Mouse (Mus musculus) bone marrow macrophage, adult 2 months (primary cell): ENCODE measurements around the gene Reln. TPM values are rescaled to one million over a fixed set of nuclear protein-coding genes. Genes with fewer than 3 reads are reported as not detected.

Source experiments
- H3K27ac ChIP-seq: 2 replicates; pipeline ENCODE4 v1.5.1; 2012; ENCODE audit warnings: low read depth, low read length; ENCODE audit not compliant: insufficient read depth
- H3K4me1 ChIP-seq: 2 replicates; pipeline ENCODE4 v1.6.1; 2012; ENCODE audit warnings: low read length; ENCODE audit not compliant: control insufficient read depth, insufficient read depth
- H3K4me3 ChIP-seq: 2 replicates; pipeline ENCODE4 v1.5.1; 2012; ENCODE audit warnings: mild to moderate bottlenecking, low read length, moderate library complexity; ENCODE audit not compliant: insufficient read depth
- CTCF ChIP-seq: IDR thresholded peaks from 2 replicates; pipeline ENCODE4 v1.5.1; 2012; ENCODE audit warnings: low read depth, mild to moderate bottlenecking, low read length, moderate library complexity
- POLR2A ChIP-seq: IDR thresholded peaks from 2 replicates; pipeline ENCODE4 v1.6.1; 2012; ENCODE audit warnings: mild to moderate bottlenecking, low read depth, low read length, borderline replicate concordance
- polyA plus RNA-seq: library from polyadenylated mRNA; stranded (reverse); fragments of >200 nt; gene quantifications from 2 replicates; pipeline ENCODE4 v1.2.4, GENCODE M21; 2012; ENCODE audit not compliant: missing spikeins, insufficient read depth, insufficient read length

Gene Reln
- polyA plus RNA-seq, 1 experiment, result not detected

- H3K4me1 ChIP-seq, result no peaks in the 10 kb centered on the region
- H3K27ac ChIP-seq, result no peak overlapping the region
- H3K4me3 ChIP-seq, result no peak overlapping the region
- no peak for TF ChIP-seq POLR2A
- no peak for TF ChIP-seq CTCF
Observed at GRCm38 (mm10) chr5:22093157-22093865, 251.2 kb downstream of the Reln start.

GRCm38 (mm10) chr5:22080468-22080986 lies 264.0 kb downstream of the Reln start:
- H3K4me1 ChIP-seq, result no peaks in the 10 kb centered on the region
- H3K4me3 ChIP-seq, result no peak overlapping the region
- no peak overlapping the region for H3K27ac ChIP-seq
- TF ChIP-seq POLR2A (no peak), CTCF (no peak)

GRCm38 (mm10) chr5:22074971-22075370 lies 269.5 kb downstream of the Reln start:
- TF ChIP-seq POLR2A (no peak), CTCF (no peak)
- no peaks in the 10 kb centered on the region for H3K4me1 ChIP-seq
- H3K27ac ChIP-seq, result no peak overlapping the region
- no peak overlapping the region for H3K4me3 ChIP-seq

GRCm38 (mm10) chr5:22072591-22072990 lies 271.9 kb downstream of the Reln start:
- H3K4me1 ChIP-seq, result no peaks in the 10 kb centered on the region
- H3K27ac ChIP-seq, result no peak overlapping the region
- TF ChIP-seq CTCF, result no peak
- TF ChIP-seq POLR2A, result no peak
- H3K4me3 ChIP-seq, result no peak overlapping the region

- H3K4me1 ChIP-seq, result no peaks in the 10 kb centered on the region
- no peak overlapping the region for H3K27ac ChIP-seq
- no peak for TF ChIP-seq CTCF
- no peak for TF ChIP-seq POLR2A
- no peak overlapping the region for H3K4me3 ChIP-seq
Observed at GRCm38 (mm10) chr5:22059251-22059650, 285.3 kb downstream of the Reln start.

GRCm38 (mm10) chr5:22041825-22042224 lies 302.7 kb downstream of the Reln start:
- Histone ChIP-seq H3K27ac (no peak overlapping the region), H3K4me1 (no peaks in the 10 kb centered on the region), H3K4me3 (no peak overlapping the region)
- TF ChIP-seq POLR2A (no peak), CTCF (no peak)

DNA sequence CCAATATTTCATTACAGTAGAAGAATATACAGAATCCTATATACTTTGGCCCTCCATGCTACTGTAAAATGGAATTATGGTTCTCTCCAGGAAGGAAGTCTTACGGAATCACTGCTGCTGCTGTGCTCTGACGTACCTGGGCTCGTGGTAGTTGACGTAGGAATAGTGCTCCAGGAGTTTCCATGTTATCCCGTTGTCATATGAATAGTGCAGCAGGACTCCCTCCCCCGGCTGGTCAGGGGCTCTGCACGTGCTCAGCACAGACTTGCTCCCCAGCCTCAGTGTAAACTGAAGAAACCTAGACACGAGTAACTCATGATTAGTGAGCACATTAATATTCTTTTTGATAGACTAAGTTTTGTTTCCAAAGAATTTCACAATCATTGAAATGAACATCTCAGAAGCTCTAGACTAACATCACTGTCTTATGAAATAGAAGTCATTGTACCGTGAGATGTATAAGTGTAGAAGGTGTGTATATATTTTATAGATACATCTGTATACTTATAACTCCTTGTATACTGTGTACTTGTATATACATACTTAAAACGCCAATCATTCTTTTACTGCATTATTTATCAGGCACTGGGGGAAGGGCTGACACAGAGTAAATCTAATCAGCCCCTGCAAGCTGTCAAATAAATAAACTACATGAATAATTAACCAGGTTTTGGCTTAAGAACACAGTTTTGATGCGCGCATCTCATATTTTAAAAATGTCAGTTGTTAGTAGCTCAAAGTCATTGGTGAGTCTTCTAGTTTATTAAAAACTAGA lies 304.9 kb downstream of the Reln start:
- H3K4me3 ChIP-seq, result no peak overlapping the region
- H3K4me1 ChIP-seq, result no peaks in the 10 kb centered on the region
- TF ChIP-seq CTCF (no peak), POLR2A (no peak)
- no peak overlapping the region for H3K27ac ChIP-seq

DNA sequence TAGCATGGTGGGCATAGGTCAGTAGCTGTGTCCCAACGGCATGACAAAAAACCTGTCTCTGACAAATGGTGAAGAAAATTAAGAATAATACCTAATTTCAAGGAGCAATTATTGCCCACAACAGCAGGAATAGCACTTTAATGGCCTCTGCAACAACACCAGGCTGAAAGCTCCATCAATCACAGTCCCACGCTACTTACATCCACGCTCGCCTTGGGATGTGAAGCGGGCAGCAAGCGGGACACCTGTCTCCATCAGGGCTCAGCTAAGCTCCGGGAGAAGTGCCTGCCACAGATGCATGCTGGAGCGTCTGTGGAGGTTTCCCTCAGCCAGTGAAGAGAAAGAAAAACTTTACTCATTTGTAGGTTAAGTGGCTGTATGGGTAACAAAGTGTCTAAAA lies 309.3 kb downstream of the Reln start:
- Histone ChIP-seq H3K27ac (no peak overlapping the region), H3K4me3 (no peak overlapping the region), H3K4me1 (no peaks in the 10 kb centered on the region)
- TF ChIP-seq POLR2A, result no peak
- TF ChIP-seq CTCF, result no peak

DNA sequence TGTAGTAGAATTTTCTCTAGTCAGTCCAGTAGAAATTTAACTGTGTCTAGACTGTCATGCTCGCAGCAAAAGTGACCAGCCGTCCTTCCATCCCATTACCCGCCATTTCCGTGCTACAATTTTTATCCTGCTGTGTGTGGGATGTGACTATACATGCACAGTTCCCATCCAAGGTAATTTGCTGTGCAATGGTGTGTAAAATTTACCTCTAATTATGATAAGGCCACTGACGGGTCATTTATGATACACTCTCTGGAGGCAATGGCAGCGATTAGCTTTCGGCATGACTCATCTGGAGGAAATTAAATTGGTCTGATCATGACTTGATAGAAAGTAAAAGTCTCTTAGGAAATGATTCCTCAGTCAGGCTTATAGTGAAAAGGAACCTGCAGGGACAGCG lies 311.5 kb downstream of the Reln start:
- no peak for TF ChIP-seq POLR2A
- TF ChIP-seq CTCF, result no peak
- Histone ChIP-seq H3K4me1 (no peaks in the 10 kb centered on the region), H3K27ac (no peak overlapping the region), H3K4me3 (no peak overlapping the region)

GRCm38 (mm10) chr5:22031653-22032052 lies 312.8 kb downstream of the Reln start:
- TF ChIP-seq CTCF, result no peak
- Histone ChIP-seq H3K4me3 (no peak overlapping the region), H3K4me1 (no peaks in the 10 kb centered on the region), H3K27ac (no peak overlapping the region)
